Mouse (Mus musculus): ENCODE data around the gene Spns3. TPM values are rescaled to one million over a fixed set of nuclear protein-coding genes. Genes with fewer than 3 reads are reported as not detected.
A peak's percentile ranks its signal among the peaks of the same experiment; 100 is the strongest.

The Spns3 gene
- polyA plus RNA-seq (2014; fragmentation: Nextera tagmentation; extraction: Ambion mirVana), result 0.17 TPM in 1 of 2 replicates, not detected in the other

DNA sequence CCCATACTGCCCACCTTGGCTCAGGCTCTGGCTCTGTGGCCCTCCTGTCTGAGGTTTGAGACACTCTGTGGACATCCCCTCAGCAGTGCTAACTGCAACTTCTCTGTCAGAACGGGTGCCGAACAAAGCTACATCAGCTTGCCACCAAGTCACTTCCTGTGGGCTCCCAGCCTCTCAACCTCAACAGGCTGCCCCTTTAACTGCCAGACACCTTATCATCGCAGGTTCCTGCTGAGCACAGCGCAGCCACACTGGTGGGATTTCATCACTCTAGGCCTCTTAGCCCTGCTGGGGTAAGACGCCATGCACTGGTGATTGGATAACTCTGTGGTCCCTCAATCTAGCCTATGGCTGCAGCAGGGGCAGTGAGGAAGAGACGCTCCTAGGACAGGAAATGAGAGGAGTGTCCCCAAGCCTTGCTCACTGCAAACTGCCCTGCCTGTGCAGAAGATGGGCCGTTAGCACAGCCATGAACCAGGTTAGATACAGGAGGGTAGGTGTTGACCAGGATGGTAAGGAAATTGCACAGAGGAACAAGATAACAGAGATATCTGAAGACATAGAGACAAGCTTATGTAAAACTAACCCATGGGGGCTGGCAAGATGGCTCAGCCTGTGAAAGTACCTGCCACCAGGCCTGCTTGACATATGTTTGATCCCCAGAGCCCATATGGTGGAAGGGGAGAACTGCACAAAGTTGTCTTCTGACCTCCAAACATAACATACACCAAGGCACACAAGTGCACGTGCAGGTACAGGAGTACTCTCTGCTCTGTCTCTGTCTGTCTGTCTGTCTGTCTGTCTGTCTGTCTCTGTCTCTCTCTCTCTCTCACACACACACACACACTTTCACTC lies at the start of gene Spns3:
Gene Spns3 (minus strand): TSS at position 373 of the 855 bp plus-strand sequence.
- no peak within 1 kb of the TSS for H3K4me2 ChIP-seq
- H3K36me3 ChIP-seq (ENCODE audit: control insufficient read depth, insufficient read depth, low read length), result no peaks in the 10 kb centered on the region
- no peak within 1 kb of the TSS for H3K4me3 ChIP-seq (ENCODE audit: low read depth, low read length)
- peaks cover 4% of the 10 kb centered on the region; the same call in 1 of the 2 replicates for H3K4me1 ChIP-seq (ENCODE audit: control insufficient read depth, insufficient read depth, low read length)
- ATAC-seq (replicated peaks; ENCODE audit: insufficient number of reproducible peaks, low FRiP score, low TSS enrichment), result 0 out of 2 replicates have a peak, but pooled peaks have one; percentile 35
- no peaks in the 10 kb centered on the region for H3K27me3 ChIP-seq (ENCODE audit: control insufficient read depth, insufficient read depth, low read length)
- 27% methylated on average over 8 of the region's 8 CpGs for WGBS (ENCODE audit: insufficient replicate concordance)
- no peak within 1 kb of the TSS for H3K27ac ChIP-seq (ENCODE audit: low read depth, low read length)
- H3K9me3 ChIP-seq (replicated peaks; ENCODE audit: control insufficient read depth, low read length), result no peaks in the 10 kb centered on the region
- H3K9ac ChIP-seq (ENCODE audit: low read depth, low read length), result no peak within 1 kb of the TSS

DNA sequence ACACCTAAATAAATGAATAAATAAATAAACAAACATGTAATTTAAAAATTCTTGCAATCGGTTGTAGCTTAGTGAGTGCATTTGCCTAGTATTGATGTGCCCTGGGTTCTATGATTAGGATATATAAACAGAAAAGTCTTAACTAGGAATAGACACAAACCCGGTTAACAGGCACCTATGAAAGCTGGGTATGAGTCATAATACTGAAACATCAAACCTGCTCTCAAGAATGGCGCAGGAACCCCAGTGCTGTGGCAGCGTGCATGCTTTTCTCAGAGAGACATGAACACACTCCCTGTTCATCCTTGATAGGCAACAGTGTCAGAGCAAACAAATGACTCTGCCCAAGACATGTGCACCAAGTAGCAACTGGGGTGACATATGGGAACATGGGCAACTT lies 47.5 kb upstream of the Spns3 start:
- Histone ChIP-seq H3K36me3 (ENCODE audit: control insufficient read depth, insufficient read depth, low read length) (no peaks in the 10 kb centered on the region), H3K4me3 (ENCODE audit: low read depth, low read length) (no peak overlapping the region), H3K9me3 (replicated peaks; ENCODE audit: control insufficient read depth, low read length) (no peaks in the 10 kb centered on the region), H3K9ac (ENCODE audit: low read depth, low read length) (no peak overlapping the region), H3K27ac (ENCODE audit: low read depth, low read length) (no peak overlapping the region), H3K4me1 (ENCODE audit: control insufficient read depth, insufficient read depth, low read length) (no peaks in the 10 kb centered on the region), H3K27me3 (ENCODE audit: control insufficient read depth, insufficient read depth, low read length) (no peaks in the 10 kb centered on the region), H3K4me2 (no peak overlapping the region)
- ATAC-seq (replicated peaks; ENCODE audit: insufficient number of reproducible peaks, low FRiP score, low TSS enrichment), result no peak
- WGBS (ENCODE audit: insufficient replicate concordance), result 83% methylated on average over 4 of the region's 4 CpGs

DNA sequence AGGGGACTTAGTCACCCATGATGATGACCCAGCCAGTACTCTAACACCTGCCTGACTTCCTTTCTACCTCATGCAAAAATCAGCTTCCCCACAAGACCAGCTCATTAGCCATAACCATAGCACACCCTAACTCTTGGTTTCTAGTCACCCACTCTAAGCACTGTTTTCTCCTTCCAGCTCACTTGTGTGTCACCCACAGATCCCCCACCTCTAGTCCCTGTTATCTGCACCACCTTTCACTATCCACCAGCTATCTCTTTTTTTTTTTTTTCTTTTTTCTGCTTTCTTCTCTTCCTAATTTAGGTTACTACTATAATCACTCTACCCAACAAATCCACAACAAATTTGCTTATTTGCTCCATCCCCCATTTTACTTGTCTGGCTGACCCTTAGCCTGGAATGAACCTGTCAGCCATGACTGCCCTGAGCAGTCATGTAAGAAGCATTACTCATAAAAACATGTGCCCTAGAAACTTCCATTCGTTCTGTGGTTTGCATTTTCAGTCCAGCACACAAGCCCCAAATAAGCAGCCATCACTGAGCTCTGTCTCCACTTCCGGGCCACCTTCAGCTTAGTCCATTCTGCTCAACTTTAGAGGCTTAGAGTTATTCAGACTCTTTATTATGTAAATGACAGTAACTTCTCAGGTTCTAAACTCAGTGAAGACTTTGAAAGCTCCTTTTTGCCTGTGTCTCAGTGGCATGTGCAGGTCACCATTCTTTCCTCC lies 44.9 kb upstream of the Spns3 start:
- no peaks in the 10 kb centered on the region for H3K27me3 ChIP-seq (ENCODE audit: control insufficient read depth, insufficient read depth, low read length)
- WGBS (ENCODE audit: insufficient replicate concordance), result 66% methylated on average over 2 of the region's 2 CpGs

DNA sequence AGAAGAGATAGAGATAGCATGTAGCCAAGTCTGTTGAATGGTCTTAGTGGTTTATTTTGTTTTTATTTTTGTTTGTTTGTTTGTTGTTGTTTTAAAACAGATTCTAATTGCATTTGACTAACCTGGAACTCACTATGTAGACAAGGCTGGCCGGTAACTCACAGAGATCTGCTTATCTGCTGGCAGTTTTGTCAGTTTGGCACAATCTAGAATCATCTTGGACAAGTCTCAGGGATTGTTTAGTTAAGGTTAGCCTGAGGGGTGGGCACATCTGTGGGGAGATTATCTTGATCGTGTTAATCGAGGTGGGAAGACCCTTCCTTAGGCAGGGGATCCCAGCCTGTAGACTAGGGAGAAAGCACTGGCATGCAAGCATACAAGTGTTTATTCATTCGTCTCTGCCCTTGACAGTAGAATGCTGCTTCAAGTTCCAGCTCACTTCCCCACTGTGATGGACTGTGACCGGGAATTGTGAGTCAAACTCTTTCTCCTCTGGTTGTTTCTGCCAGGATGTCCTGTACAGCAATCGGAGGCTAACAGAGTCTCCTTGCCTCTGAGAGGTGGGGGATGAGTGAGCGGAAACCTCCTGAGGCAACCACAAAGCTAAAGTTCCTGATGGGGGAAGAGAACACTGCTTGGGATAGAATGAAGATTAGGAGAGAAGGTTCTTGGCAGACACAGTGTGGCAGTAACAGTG lies 37.4 kb upstream of the Spns3 start:
- ATAC-seq (replicated peaks; ENCODE audit: insufficient number of reproducible peaks, low FRiP score, low TSS enrichment), result no peak
- Histone ChIP-seq H3K36me3 (ENCODE audit: control insufficient read depth, insufficient read depth, low read length) (no peaks in the 10 kb centered on the region), H3K27me3 (ENCODE audit: control insufficient read depth, insufficient read depth, low read length) (no peaks in the 10 kb centered on the region), H3K4me3 (ENCODE audit: low read depth, low read length) (no peak overlapping the region), H3K4me1 (ENCODE audit: control insufficient read depth, insufficient read depth, low read length) (no peaks in the 10 kb centered on the region), H3K9ac (ENCODE audit: low read depth, low read length) (no peak overlapping the region), H3K4me2 (no peak overlapping the region), H3K9me3 (replicated peaks; ENCODE audit: control insufficient read depth, low read length) (no peaks in the 10 kb centered on the region), H3K27ac (ENCODE audit: low read depth, low read length) (0 out of 2 replicates have a peak overlapping the region, but pooled peaks have one; percentile 22)
- 42% methylated on average over 7 of the region's 7 CpGs for WGBS (ENCODE audit: insufficient replicate concordance)

More for the DNA sequence above, 44.9 kb upstream of the Spns3 start:
- Histone ChIP-seq H3K27ac (ENCODE audit: low read depth, low read length) (no peak overlapping the region), H3K4me3 (ENCODE audit: low read depth, low read length) (no peak overlapping the region), H3K9ac (ENCODE audit: low read depth, low read length) (no peak overlapping the region), H3K9me3 (replicated peaks; ENCODE audit: control insufficient read depth, low read length) (no peaks in the 10 kb centered on the region), H3K36me3 (ENCODE audit: control insufficient read depth, insufficient read depth, low read length) (no peaks in the 10 kb centered on the region), H3K4me1 (ENCODE audit: control insufficient read depth, insufficient read depth, low read length) (no peaks in the 10 kb centered on the region), H3K4me2 (no peak overlapping the region)
- ATAC-seq (replicated peaks; ENCODE audit: insufficient number of reproducible peaks, low FRiP score, low TSS enrichment), result no peak

DNA sequence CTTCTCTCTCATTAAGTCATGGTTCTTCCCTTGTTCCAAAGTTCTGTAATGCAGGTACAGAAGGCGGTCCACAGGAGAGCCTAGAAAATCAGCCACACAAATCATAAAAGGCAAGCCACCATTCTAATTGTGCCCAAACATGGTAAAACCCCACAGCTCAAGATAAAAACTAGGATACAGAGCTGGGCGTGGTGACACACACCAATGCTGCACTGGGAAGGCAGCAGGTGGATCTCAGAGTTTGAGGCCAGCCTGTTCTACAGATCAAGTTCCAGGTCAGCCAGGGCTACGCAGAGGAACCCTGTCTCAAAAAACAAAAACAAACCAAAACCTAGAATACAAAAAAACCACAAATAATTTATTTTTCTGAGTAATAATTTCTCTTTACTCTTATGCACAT lies 36.3 kb upstream of the Spns3 start:
- no peak overlapping the region for H3K9ac ChIP-seq (ENCODE audit: low read depth, low read length)
- H3K27me3 ChIP-seq (ENCODE audit: control insufficient read depth, insufficient read depth, low read length), result no peaks in the 10 kb centered on the region
- H3K4me2 ChIP-seq, result no peak overlapping the region
- 84% methylated on average over 3 of the region's 3 CpGs for WGBS (ENCODE audit: insufficient replicate concordance)
- no peak overlapping the region for H3K4me3 ChIP-seq (ENCODE audit: low read depth, low read length)
- no peak overlapping the region for H3K27ac ChIP-seq (ENCODE audit: low read depth, low read length)
- no peak for ATAC-seq (replicated peaks; ENCODE audit: insufficient number of reproducible peaks, low FRiP score, low TSS enrichment)
- H3K9me3 ChIP-seq (replicated peaks; ENCODE audit: control insufficient read depth, low read length), result no peaks in the 10 kb centered on the region
- H3K4me1 ChIP-seq (ENCODE audit: control insufficient read depth, insufficient read depth, low read length), result no peaks in the 10 kb centered on the region
- no peaks in the 10 kb centered on the region for H3K36me3 ChIP-seq (ENCODE audit: control insufficient read depth, insufficient read depth, low read length)

DNA sequence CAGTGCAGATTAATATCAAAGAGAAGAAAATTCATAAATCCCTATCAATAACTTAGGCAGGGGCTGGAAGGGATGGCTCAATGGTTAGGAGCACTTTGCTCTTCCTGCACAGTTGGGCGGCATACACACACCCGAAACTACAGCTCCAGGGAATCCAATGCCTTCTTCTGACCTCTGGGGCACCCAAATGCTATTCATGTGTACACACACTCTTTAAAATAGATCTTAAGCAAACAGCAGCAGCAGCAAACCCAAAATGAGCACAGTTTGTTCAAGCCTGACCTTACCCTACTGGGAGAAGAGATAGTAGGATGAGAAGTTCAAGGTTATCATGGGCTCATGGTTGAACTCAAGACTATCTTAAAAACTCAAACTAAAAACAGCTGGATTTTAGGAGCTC lies 32.8 kb upstream of the Spns3 start:
- Histone ChIP-seq H3K4me3 (ENCODE audit: low read depth, low read length) (no peak overlapping the region), H3K27me3 (ENCODE audit: control insufficient read depth, insufficient read depth, low read length) (no peaks in the 10 kb centered on the region), H3K9ac (ENCODE audit: low read depth, low read length) (no peak overlapping the region), H3K4me1 (ENCODE audit: control insufficient read depth, insufficient read depth, low read length) (no peaks in the 10 kb centered on the region), H3K27ac (ENCODE audit: low read depth, low read length) (no peak overlapping the region), H3K9me3 (replicated peaks; ENCODE audit: control insufficient read depth, low read length) (no peaks in the 10 kb centered on the region), H3K4me2 (no peak overlapping the region), H3K36me3 (ENCODE audit: control insufficient read depth, insufficient read depth, low read length) (no peaks in the 10 kb centered on the region)
- 86% methylated on average over 2 of the region's 2 CpGs for WGBS (ENCODE audit: insufficient replicate concordance)
- ATAC-seq (replicated peaks; ENCODE audit: insufficient number of reproducible peaks, low FRiP score, low TSS enrichment), result no peak

DNA sequence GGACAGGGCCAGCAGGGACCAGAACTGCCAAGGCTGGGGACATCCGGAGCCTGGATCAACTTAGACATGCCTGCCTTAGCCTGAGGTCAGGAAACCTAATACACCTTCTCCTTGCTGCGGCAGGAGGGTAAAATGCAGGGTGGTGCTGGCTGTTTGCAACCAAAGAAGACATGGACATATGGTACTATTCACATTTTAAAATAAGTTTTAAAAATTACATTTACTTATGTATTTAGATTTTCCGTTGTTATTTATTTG lies 32.1 kb upstream of the Spns3 start:
- peaks cover 4% of the 10 kb centered on the region; the same call in 1 of the 2 replicates for H3K27me3 ChIP-seq (ENCODE audit: control insufficient read depth, insufficient read depth, low read length)
- no peak overlapping the region for H3K9ac ChIP-seq (ENCODE audit: low read depth, low read length)
- 65% methylated on average over 3 of the region's 3 CpGs for WGBS (ENCODE audit: insufficient replicate concordance)
- no peaks in the 10 kb centered on the region for H3K4me1 ChIP-seq (ENCODE audit: control insufficient read depth, insufficient read depth, low read length)
- no peak overlapping the region for H3K27ac ChIP-seq (ENCODE audit: low read depth, low read length)
- no peaks in the 10 kb centered on the region for H3K36me3 ChIP-seq (ENCODE audit: control insufficient read depth, insufficient read depth, low read length)
- H3K4me2 ChIP-seq, result no peak overlapping the region
- no peaks in the 10 kb centered on the region for H3K9me3 ChIP-seq (replicated peaks; ENCODE audit: control insufficient read depth, low read length)
- ATAC-seq (replicated peaks; ENCODE audit: insufficient number of reproducible peaks, low FRiP score, low TSS enrichment), result no peak
- no peak overlapping the region for H3K4me3 ChIP-seq (ENCODE audit: low read depth, low read length)

DNA sequence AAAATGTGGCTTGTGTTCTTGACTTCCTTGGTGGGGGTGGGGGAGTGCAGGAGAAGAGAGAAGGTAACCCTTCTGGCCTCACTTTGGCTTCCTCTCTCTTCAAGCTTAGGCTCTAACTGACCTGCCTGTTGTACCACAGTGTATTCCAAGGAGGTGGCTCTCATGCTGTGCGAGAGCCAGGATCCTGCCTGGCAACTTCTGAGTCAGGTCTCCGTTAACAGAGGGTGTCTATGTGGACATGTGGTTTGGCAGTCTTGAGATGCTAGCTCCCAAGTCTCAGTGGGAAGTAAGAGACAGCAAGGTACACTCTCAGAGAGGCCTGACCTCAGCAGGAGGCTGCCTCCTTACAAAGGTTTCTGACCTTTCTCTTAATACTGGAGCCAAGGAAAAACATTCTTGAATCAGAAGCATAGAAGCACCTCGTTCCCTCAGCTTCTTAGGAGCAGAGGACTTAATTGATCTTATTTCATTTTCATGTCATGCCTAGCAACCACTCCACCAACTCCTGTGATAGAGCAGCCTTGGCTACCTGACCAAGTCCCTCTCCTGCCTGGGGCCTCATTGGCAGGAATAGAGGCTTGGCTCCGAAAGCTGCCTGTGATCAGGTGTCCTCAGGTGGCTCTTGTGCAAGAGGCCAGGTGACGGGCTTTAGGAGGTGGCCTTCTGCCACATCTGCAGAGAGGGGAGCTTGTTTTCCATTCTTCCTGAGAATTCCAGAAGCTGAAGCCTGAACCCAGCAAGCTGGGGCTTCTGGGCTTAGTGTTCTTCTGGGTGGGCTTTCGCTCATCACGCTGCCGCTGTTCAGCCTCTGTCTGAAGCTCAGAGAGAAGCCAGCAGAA lies 31.5 kb upstream of the Spns3 start:
- no peak overlapping the region for H3K27ac ChIP-seq (ENCODE audit: low read depth, low read length)
- no peaks in the 10 kb centered on the region for H3K36me3 ChIP-seq (ENCODE audit: control insufficient read depth, insufficient read depth, low read length)
- H3K4me3 ChIP-seq (ENCODE audit: low read depth, low read length), result no peak overlapping the region
- no peak overlapping the region for H3K9ac ChIP-seq (ENCODE audit: low read depth, low read length)
- no peak overlapping the region for H3K4me2 ChIP-seq
- no peaks in the 10 kb centered on the region for H3K4me1 ChIP-seq (ENCODE audit: control insufficient read depth, insufficient read depth, low read length)
- H3K27me3 ChIP-seq (ENCODE audit: control insufficient read depth, insufficient read depth, low read length), result peaks cover 4% of the 10 kb centered on the region; the same call in 1 of the 2 replicates
- WGBS (ENCODE audit: insufficient replicate concordance), result 72% methylated on average over 8 of the region's 8 CpGs
- ATAC-seq (replicated peaks; ENCODE audit: insufficient number of reproducible peaks, low FRiP score, low TSS enrichment), result no peak
- H3K9me3 ChIP-seq (replicated peaks; ENCODE audit: control insufficient read depth, low read length), result no peaks in the 10 kb centered on the region

Data from heart, embryonic 11.5 days (tissue).